Mouse (Mus musculus) liver, embryonic 16.5 days (tissue): ENCODE results near the gene Spata13. TPM values are rescaled to one million over a fixed set of nuclear protein-coding genes. Genes with fewer than 3 reads are reported as not detected.
A peak's percentile ranks its signal among the peaks of the same experiment; 100 is the strongest.

ENCODE experiments used
- ATAC-seq: fragments of 200-750 bp; cut with Nextera tagmentation; 2 replicates; pipeline ENCODE4 v1.8.0; 2017; ENCODE audit warnings: low read depth, mild to moderate bottlenecking, moderate number of reproducible peaks, moderate library complexity
- H3K27ac ChIP-seq: fragments of 300-500 bp; sonication (generic); 2 replicates; pipeline ENCODE4 v1.5.1; 2014; ENCODE audit warnings: mild to moderate bottlenecking, low read length
- H3K27me3 ChIP-seq: fragments of 300-500 bp; sonication (generic); 2 replicates; pipeline ENCODE4 v1.6.1; 2014; ENCODE audit warnings: low read depth, low read length, mixed read lengths; ENCODE audit not compliant: control insufficient read depth, insufficient read depth
- H3K36me3 ChIP-seq: fragments of 300-500 bp; sonication (generic); 2 replicates; pipeline ENCODE4 v1.6.1; 2014; ENCODE audit warnings: mild to moderate bottlenecking; ENCODE audit not compliant: control insufficient read depth, insufficient read depth
- H3K4me1 ChIP-seq: fragments of 300-500 bp; sonication (generic); 2 replicates; pipeline ENCODE4 v1.6.1; 2014; ENCODE audit warnings: low read depth, low read length, mixed read lengths; ENCODE audit not compliant: control insufficient read depth
- H3K4me2 ChIP-seq: fragments of 300-500 bp; sonication (generic); 2 replicates; pipeline ENCODE4 v1.6.1; 2014; ENCODE audit warnings: low read depth, low read length, mixed read lengths
- H3K4me3 ChIP-seq: fragments of 300-500 bp; sonication (generic); 2 replicates; pipeline ENCODE4 v1.5.1; 2014; ENCODE audit warnings: low read depth, mild to moderate bottlenecking, low read length
- H3K9ac ChIP-seq: fragments of 300-500 bp; sonication (generic); 2 replicates; pipeline ENCODE4 v1.6.1; 2014; ENCODE audit warnings: low read depth, low read length
- H3K9me3 ChIP-seq: fragments of 300-500 bp; sonication (generic); replicated peaks from 2 replicates; pipeline ENCODE4 v1.6.1; 2016; ENCODE audit warnings: low read length; ENCODE audit not compliant: control insufficient read depth
- WGBS: fragments of 180-500 bp; shearing (Covaris S2); extraction: QIAGEN DNeasy Blood & Tissue Kit; methylation state at CpG from one replicate; pipeline ENCODE4 v1.1.7; 2014; ENCODE audit not compliant: insufficient replicate concordance; 5-methylcytosine and 5-hydroxymethylcytosine counted together
- polyA plus RNA-seq: library from polyadenylated mRNA; unstranded; fragments of >200 nt; fragmentation: Nextera tagmentation; extraction: Ambion mirVana; gene quantifications from 2 replicates; pipeline ENCODE4 v1.2.1, GENCODE M21; 2015

Gene Spata13
- polyA plus RNA-seq, 1 experiment from 2014 or later, result 21.5 TPM

- Histone ChIP-seq H3K27me3 (no peaks in the 10 kb centered on the region), H3K27ac (no peak overlapping the region), H3K9ac (no peak overlapping the region), H3K9me3 (no peaks in the 10 kb centered on the region), H3K4me1 (peaks cover 20% of the 10 kb centered on the region), H3K4me3 (no peak overlapping the region), H3K36me3 (no peaks in the 10 kb centered on the region), H3K4me2 (no peak overlapping the region)
- ATAC-seq, result no peak
- WGBS, result 83% methylated on average over 7 of the region's 7 CpGs
Observed at GRCm38 (mm10) chr14:60647885-60648284, 14.1 kb downstream of the Spata13 start.

GRCm38 (mm10) chr14:60648956-60649355, 15.2 kb downstream of the Spata13 start:
- Histone ChIP-seq H3K27me3 (no peaks in the 10 kb centered on the region), H3K36me3 (no peaks in the 10 kb centered on the region), H3K9me3 (no peaks in the 10 kb centered on the region), H3K4me2 (no peak overlapping the region), H3K27ac (no peak overlapping the region), H3K4me3 (no peak overlapping the region), H3K9ac (no peak overlapping the region), H3K4me1 (peaks cover 25% of the 10 kb centered on the region)
- WGBS, result 58% methylated on average over 1 of the region's 1 CpGs
- ATAC-seq, result 0 out of 2 replicates have a peak, but pooled peaks have one; percentile 5

GRCm38 (mm10) chr14:60653184-60653583, 19.4 kb downstream of the Spata13 start:
- peaks cover 59% of the 10 kb centered on the region for H3K4me1 ChIP-seq
- WGBS, result 75% methylated on average over 4 of the region's 4 CpGs
- no peaks in the 10 kb centered on the region for H3K36me3 ChIP-seq
- H3K9me3 ChIP-seq, result 0 out of 2 replicates have a peak, but pooled peaks cover 2% of the 10 kb centered on the region
- H3K9ac ChIP-seq, result peak overlapping the region; percentile 48
- ATAC-seq, result no peak
- H3K27me3 ChIP-seq, result no peaks in the 10 kb centered on the region
- H3K4me3 ChIP-seq, result no peak overlapping the region
- peak overlapping the region; percentile 81 for H3K27ac ChIP-seq
- peak overlapping the region; percentile 45 for H3K4me2 ChIP-seq

GRCm38 (mm10) chr14:60653977-60654376, 20.2 kb downstream of the Spata13 start:
- peak overlapping the region; percentile 38 for H3K4me3 ChIP-seq
- no peaks in the 10 kb centered on the region for H3K36me3 ChIP-seq
- 25% methylated on average over 5 of the region's 5 CpGs for WGBS
- peak; percentile 99 for ATAC-seq
- no peaks in the 10 kb centered on the region for H3K27me3 ChIP-seq
- 0 out of 2 replicates have a peak, but pooled peaks cover 2% of the 10 kb centered on the region for H3K9me3 ChIP-seq
- peak overlapping the region; percentile 67 for H3K4me2 ChIP-seq
- peak overlapping the region; percentile 91 for H3K27ac ChIP-seq
- peaks cover 63% of the 10 kb centered on the region for H3K4me1 ChIP-seq
- H3K9ac ChIP-seq, result peak overlapping the region; percentile 57

GRCm38 (mm10) chr14:60654708-60655107, 20.9 kb downstream of the Spata13 start:
- Histone ChIP-seq H3K4me2 (peak overlapping the region; percentile 67), H3K4me1 (peaks cover 64% of the 10 kb centered on the region), H3K27me3 (no peaks in the 10 kb centered on the region), H3K36me3 (no peaks in the 10 kb centered on the region), H3K4me3 (no peak overlapping the region; the same call in 1 of the 2 replicates), H3K27ac (peak overlapping the region; percentile 91), H3K9me3 (0 out of 2 replicates have a peak, but pooled peaks cover 2% of the 10 kb centered on the region), H3K9ac (peak overlapping the region; percentile 57)
- WGBS, result 72% methylated on average over 11 of the region's 11 CpGs
- no peak for ATAC-seq

GRCm38 (mm10) chr14:60655941-60656700, 22.3 kb downstream of the Spata13 start:
- H3K4me1 ChIP-seq, result peaks cover 61% of the 10 kb centered on the region
- peak overlapping the region; percentile 91 for H3K27ac ChIP-seq
- no peaks in the 10 kb centered on the region for H3K36me3 ChIP-seq
- H3K4me3 ChIP-seq, result no peak overlapping the region
- 73% methylated on average over 15 of the region's 15 CpGs for WGBS
- 0 out of 2 replicates have a peak, but pooled peaks cover 2% of the 10 kb centered on the region for H3K9me3 ChIP-seq
- ATAC-seq, result peak; percentile 9
- H3K4me2 ChIP-seq, result peak overlapping the region; percentile 30
- 0 out of 2 replicates have a peak overlapping the region, but pooled peaks have one; percentile 7 for H3K9ac ChIP-seq
- H3K27me3 ChIP-seq, result no peaks in the 10 kb centered on the region

GRCm38 (mm10) chr14:60656701-60657085, 22.9 kb downstream of the Spata13 start:
- Histone ChIP-seq H3K27me3 (no peaks in the 10 kb centered on the region), H3K4me3 (no peak overlapping the region), H3K9me3 (0 out of 2 replicates have a peak, but pooled peaks cover 2% of the 10 kb centered on the region), H3K9ac (no peak overlapping the region), H3K4me1 (peaks cover 61% of the 10 kb centered on the region), H3K4me2 (peak overlapping the region; percentile 30), H3K27ac (peak overlapping the region; percentile 91), H3K36me3 (no peaks in the 10 kb centered on the region)
- WGBS, result 72% methylated on average over 11 of the region's 11 CpGs
- ATAC-seq, result no peak

- peaks cover 64% of the 10 kb centered on the region for H3K4me1 ChIP-seq
- 39% methylated on average over 2 of the region's 2 CpGs for WGBS
- no peak overlapping the region for H3K9ac ChIP-seq
- no peak for ATAC-seq
- no peaks in the 10 kb centered on the region for H3K36me3 ChIP-seq
- peak overlapping the region; percentile 24; the same call in 1 of the 2 replicates for H3K27ac ChIP-seq
- H3K4me2 ChIP-seq, result 0 out of 2 replicates have a peak overlapping the region, but pooled peaks have one; percentile 14
- H3K4me3 ChIP-seq, result no peak overlapping the region
- H3K27me3 ChIP-seq, result no peaks in the 10 kb centered on the region
- 0 out of 2 replicates have a peak, but pooled peaks cover 2% of the 10 kb centered on the region for H3K9me3 ChIP-seq
Observed at GRCm38 (mm10) chr14:60657891-60658290, 24.1 kb downstream of the Spata13 start.

GRCm38 (mm10) chr14:60659498-60659897, 25.7 kb downstream of the Spata13 start:
- H3K4me3 ChIP-seq, result no peak overlapping the region
- no peak overlapping the region for H3K9ac ChIP-seq
- no peak overlapping the region for H3K4me2 ChIP-seq
- 0 out of 2 replicates have a peak, but pooled peaks cover 2% of the 10 kb centered on the region for H3K9me3 ChIP-seq
- peaks cover 57% of the 10 kb centered on the region for H3K4me1 ChIP-seq
- no peaks in the 10 kb centered on the region for H3K27me3 ChIP-seq
- H3K36me3 ChIP-seq, result no peaks in the 10 kb centered on the region
- ATAC-seq, result no peak
- WGBS, result 81% methylated on average over 8 of the region's 8 CpGs
- H3K27ac ChIP-seq, result no peak overlapping the region
